Mouse (Mus musculus): ENCODE measurements around the gene Srek1.

Srek1 gene

GRCm38 (mm10) chr13:103726872-103727271, 47.5 kb downstream of the Srek1 start:
- no peak for DNase-seq (ENCODE audit: low spot score in 2 of 2)

DNA sequence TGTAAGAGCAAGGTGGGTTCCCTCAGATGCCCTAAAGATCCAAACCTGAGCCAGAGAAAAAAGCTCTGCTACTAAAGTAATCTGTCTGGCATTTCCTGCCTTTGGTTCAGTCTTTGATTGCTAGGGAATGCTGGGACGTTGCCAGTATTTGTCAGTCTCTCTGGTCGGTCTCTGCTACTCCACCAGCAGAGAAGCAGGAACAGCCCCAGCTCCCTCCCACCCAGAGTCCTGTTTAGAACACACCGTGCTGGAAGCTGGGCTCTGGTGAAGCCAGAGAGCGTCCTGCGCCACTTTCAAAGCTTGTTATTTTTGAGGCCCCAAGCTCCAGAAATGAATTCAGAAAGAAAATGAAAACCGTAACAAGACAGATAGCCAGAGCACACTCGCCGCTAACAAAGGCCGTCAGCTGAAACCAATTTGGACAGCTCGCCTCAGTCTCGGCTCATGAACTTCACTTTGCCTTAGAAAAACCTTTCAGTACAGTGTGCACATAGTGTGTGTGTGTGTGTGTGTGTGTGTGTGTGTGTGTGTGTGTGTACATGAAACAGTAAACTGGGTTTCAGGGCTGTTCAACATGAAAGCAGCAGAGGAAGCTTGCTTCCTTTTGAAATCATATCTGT, 62.9 kb downstream of the Srek1 start:
- DNase-seq (ENCODE audit: low spot score in 2 of 2) = no peak

DNA sequence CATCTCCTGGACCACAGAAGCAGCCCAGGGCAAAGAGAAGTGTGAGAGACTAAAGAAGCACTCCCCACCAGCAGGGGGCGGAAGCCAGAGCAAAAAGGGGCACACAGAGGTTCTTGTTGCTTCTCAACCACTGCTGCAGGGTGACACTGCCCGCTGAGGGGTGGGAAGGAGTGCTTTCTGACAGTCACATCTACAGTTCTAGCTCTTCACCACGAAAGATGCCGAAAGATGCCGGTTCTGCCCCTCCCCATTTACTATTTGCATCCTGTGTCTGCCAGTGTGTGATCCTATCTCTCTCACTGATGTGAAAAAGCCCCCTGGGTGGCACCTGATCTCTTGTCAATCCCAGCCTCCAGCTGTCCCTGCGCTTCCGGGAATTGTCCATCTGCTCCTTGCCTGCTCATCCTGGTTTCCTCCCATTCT, 64.0 kb downstream of the Srek1 start:
- peak in 1 of 2 experiments; percentile 74 for DNase-seq (ENCODE audit: low spot score in 2 of 2)

DNA sequence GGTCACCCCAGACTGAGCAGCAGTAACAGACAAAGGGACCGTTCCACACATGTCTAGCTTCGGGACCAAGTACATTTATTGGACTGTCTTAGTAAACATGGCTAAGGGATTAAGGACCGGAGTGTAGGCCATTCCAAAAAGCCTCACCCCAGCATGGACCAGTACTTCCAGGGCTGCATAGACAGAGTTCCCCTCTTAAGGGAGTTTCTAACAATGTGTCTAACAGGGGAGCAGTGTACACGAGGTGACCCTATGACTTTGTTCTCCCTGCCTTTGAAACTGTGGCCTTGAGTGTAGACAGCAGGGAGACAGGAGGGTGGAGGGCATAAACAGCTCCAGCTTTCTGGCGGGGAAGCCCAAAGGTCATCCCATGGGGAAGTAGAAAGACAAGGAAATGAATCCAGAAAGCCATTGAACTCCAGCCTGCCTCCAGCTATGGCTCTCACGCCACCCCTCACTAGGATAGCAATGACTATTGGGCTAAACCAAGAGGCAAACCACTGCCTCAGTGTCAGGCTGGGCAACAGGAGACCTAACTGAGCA, 68.9 kb downstream of the Srek1 start:
- DNase-seq (ENCODE audit: low spot score in 2 of 2) = no peak

GRCm38 (mm10) chr13:103703833-103704232, 70.6 kb downstream of the Srek1 start:
- DNase-seq (ENCODE audit: low spot score in 2 of 2) = no peak

DNA sequence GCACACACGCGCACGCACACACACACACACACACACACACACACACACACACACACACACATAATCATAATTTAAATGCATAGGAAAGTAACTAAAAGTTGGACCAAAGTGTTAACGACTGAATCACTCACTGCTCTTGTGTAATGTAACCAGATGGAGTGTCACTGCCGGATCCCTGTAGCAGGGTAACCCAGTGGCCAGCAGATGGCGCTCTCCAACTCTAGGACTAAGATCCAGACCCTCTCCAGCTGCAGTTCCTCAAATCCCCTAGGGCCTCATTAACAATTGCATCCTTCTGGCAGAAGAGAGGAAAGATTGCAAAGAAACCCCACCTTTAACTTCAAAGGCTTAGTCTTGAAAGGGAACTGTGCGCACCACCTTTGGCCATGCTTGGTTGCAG, 71.0 kb downstream of the Srek1 start:
- DNase-seq (ENCODE audit: low spot score in 2 of 2) = peak; percentile 53 to 80

GRCm38 (mm10) chr13:103702266-103702665, 72.1 kb downstream of the Srek1 start:
- no peak for DNase-seq (ENCODE audit: low spot score in 2 of 2)

DNA sequence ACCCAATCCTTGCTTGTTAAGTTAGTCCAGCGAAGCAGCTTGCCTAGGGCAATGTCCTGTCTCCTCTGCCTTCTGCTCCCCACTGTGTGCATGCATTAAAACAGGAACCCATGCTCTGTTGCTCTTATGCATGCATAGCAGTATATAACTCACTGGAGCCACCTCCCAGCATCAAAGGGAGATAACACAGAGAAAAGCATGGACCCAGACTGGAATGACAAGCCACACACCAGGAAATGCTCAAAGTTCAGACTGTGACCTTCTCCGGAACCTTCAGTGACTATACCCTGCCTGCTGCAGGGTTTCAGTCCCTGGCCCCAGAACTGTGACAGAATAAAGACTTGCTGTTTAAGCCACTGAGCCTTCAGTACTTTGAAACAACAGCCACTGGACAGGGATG, 73.7 kb downstream of the Srek1 start:
- DNase-seq (ENCODE audit: low spot score in 2 of 2) = no peak

DNA sequence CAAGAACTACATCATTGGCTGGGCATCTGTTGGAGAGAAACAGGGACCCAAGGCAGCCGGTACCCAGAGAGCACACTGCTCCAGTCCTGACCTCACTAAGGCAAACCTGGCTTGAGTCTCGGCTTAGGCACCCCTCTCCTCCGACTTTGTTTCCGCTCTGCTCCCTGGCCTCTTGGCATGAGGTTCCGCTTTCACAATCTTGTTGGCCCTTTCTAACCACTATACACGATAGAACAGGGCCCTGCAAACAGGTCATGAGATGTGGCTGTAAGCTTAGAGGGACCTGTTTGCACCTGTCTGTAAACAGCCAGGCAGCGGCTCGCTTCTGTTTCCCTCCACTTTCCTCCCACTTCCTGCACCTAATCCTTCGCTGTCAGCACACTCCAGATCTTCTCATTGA, 76.4 kb downstream of the Srek1 start:
- no peak for DNase-seq (ENCODE audit: low spot score in 2 of 2)

- DNase-seq (ENCODE audit: low spot score in 2 of 2) = peak; percentile 11 to 40
Measured at GRCm38 (mm10) chr13:103696164-103696563, 78.2 kb downstream of the Srek1 start.

DNA sequence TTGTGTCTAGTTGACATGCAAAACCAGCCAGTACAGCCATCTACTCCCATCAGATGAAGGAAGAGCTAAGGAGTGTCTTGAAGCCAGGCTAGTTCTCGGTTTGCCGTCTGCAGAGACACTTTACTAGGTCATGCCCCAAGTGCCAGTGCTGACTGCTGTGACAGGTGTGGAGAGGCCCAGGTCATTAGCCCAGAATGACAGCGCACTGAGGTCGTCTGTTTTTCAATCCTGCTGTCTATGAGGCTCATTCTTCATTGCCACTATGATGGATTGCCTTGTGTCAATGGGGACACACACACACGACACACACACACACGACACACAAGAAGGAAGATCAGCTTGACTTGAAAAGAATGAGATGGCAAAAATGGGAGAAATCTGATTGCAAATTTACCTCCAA, 79.0 kb downstream of the Srek1 start:
- no peak for DNase-seq (ENCODE audit: low spot score in 2 of 2)

Data from spleen, postnatal 10 days (tissue).